Mouse (Mus musculus) cortical plate, adult 2 months (tissue): ENCODE measurements at regions not wholly inside any gene's neighbourhood (a gene's known extent, or its start where the extent isn't known, plus 50 kb on each side); places are given as distances from the start of the nearest gene placed in this dataset.

Experiments used
- H3K27ac ChIP-seq: fragments of 200-500 bp; 2 replicates; pipeline ENCODE4 v1.5.1; 2012; ENCODE audit warnings: low read length, control low read depth, inconsistent platforms; ENCODE audit not compliant: insufficient read depth
- H3K4me1 ChIP-seq: fragments of 200-500 bp; 2 replicates; pipeline ENCODE4 v1.6.1; 2011; ENCODE audit warnings: low read length; ENCODE audit not compliant: control insufficient read depth, insufficient read depth
- H3K4me3 ChIP-seq: fragments of 200-500 bp; 2 replicates; pipeline ENCODE4 v1.5.1; 2011; ENCODE audit warnings: mild to moderate bottlenecking, low read length, control low read depth; ENCODE audit not compliant: insufficient read depth
- CTCF ChIP-seq: fragments of 200-500 bp; IDR thresholded peaks from 2 replicates; pipeline ENCODE4 v1.5.1; 2011; ENCODE audit warnings: mild to moderate bottlenecking, control low read depth, low read length; ENCODE audit not compliant: insufficient read depth; ENCODE audit errors: extremely low read depth
- POLR2A ChIP-seq: fragments of 200-500 bp; IDR thresholded peaks from 2 replicates; pipeline ENCODE4 v1.6.1; 2011; ENCODE audit warnings: mild to moderate bottlenecking, low read length, control low read depth; ENCODE audit not compliant: insufficient read depth; ENCODE audit errors: extremely low read depth

DNA sequence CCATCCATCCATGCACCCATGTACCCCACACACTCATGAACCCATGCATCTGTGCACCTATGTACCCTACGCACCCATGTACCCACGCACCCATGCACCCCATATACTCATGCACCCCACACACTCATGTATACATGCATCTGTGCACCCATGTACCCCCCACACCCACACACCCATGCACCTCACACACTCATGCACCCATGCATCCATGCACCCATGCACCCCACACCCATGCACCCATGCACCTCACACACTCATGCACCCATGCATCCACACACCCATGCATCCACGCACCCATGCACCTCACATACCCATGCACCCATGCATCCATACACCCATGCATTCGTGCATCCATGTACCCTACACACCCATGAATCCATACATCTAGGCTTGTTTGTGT lies 63.6 kb downstream of the 4930564D02Rik start:
- TF ChIP-seq POLR2A, result no peak
- no peak for TF ChIP-seq CTCF

DNA sequence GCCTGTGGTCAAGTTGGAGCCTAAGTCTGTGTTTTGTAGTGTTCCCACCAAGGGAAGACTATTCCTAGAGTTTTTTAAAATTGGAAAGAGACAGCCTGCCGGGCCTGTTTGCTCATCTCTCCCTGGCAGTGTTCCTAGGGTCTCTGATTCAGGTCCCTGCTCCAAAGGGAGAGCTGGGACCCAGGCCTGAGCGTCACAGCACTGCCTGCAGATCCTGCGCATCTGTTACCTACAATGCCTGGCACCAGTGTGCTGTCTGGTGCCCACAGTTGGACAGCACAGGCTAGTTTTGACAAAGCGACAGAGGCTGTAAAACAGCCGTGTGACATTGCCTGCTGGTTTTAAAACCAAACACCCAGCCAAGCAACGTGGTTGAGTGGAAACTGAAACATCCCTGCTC lies 64.4 kb downstream of the 4930564D02Rik start:
- no peak overlapping the region for H3K27ac ChIP-seq

More for the DNA sequence above, 63.6 kb downstream of the 4930564D02Rik start:
- Histone ChIP-seq H3K27ac (no peak overlapping the region), H3K4me1 (no peaks in the 10 kb centered on the region), H3K4me3 (no peak overlapping the region)

DNA sequence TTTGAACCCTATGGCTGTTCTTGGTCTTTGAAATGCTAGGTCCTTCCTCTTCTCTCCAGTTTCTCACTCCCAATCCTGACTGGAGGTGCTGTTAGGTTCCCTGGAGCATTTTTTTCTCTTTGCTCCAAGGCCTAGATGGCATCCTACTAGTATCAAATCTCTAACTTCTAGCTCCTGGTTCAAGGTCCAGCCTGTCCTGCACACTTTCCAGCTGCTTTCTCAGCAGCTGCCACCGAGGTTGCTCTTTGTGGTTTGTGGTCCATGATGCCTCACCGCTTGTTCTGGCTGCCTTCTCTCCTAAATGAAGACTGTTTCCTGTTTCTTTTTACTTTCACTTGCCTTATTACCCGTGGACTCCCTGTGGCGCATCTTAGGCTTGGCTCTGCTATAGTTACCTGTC lies 66.4 kb downstream of the 4930564D02Rik start:
- TF ChIP-seq POLR2A (no peak), CTCF (no peak)
- H3K4me1 ChIP-seq, result no peaks in the 10 kb centered on the region
- no peak overlapping the region for H3K4me3 ChIP-seq
- no peak overlapping the region for H3K27ac ChIP-seq

More for the DNA sequence above, 64.4 kb downstream of the 4930564D02Rik start:
- Histone ChIP-seq H3K4me1 (no peaks in the 10 kb centered on the region), H3K4me3 (no peak overlapping the region)
- TF ChIP-seq CTCF, result no peak
- no peak for TF ChIP-seq POLR2A

GRCm38 (mm10) chr3:105141170-105141971 lies 74.7 kb downstream of the 4930564D02Rik start:
- no peak overlapping the region for H3K27ac ChIP-seq
- TF ChIP-seq POLR2A (no peak), CTCF (no peak)
- H3K4me1 ChIP-seq, result no peaks in the 10 kb centered on the region
- no peak overlapping the region for H3K4me3 ChIP-seq

GRCm38 (mm10) chr3:105142631-105143030 lies 76.0 kb downstream of the 4930564D02Rik start:
- TF ChIP-seq POLR2A (no peak), CTCF (no peak)
- no peak overlapping the region for H3K4me3 ChIP-seq
- no peak overlapping the region for H3K27ac ChIP-seq
- H3K4me1 ChIP-seq, result no peaks in the 10 kb centered on the region

DNA sequence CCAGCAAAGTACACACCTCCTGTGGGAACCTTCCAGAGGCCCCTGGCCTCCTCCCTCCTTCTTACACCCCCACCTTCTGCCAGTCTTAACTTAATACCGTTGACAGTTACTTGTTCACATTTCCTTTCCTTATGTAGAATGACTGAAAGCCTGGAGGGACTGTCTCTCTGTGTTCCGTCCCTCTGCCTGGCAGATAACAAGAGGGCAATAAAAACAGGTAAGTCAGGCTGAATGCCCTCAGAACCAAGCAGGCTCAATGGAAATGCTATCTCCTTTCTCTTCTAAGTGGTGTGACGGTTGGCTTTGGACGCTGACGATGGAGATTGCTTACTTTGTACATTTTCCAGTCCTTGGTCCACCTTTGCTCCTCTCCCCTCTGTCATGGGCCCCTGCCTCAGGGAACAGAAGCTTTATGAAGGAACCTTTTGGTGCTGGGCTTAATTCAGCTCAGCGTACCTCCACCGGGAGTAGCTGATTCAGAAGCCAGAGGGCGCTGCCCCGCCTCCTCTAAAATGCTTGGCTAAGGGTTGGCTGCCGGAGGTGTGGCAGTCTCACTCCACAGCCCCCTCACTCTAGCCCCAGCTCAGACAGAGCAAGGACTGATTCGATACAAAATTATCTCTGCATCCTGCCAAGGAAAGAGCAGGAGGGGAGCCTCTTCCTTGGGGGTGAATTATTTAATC lies 85.0 kb downstream of the 4930564D02Rik start:
- no peak overlapping the region for H3K27ac ChIP-seq
- TF ChIP-seq POLR2A (no peak), CTCF (peak; percentile 64)
- no peaks in the 10 kb centered on the region for H3K4me1 ChIP-seq
- H3K4me3 ChIP-seq, result no peak overlapping the region

GRCm38 (mm10) chr3:105152158-105152541 lies 85.5 kb downstream of the 4930564D02Rik start:
- Histone ChIP-seq H3K27ac (no peak overlapping the region), H3K4me1 (no peaks in the 10 kb centered on the region), H3K4me3 (no peak overlapping the region)
- TF ChIP-seq CTCF, result no peak
- TF ChIP-seq POLR2A, result no peak

DNA sequence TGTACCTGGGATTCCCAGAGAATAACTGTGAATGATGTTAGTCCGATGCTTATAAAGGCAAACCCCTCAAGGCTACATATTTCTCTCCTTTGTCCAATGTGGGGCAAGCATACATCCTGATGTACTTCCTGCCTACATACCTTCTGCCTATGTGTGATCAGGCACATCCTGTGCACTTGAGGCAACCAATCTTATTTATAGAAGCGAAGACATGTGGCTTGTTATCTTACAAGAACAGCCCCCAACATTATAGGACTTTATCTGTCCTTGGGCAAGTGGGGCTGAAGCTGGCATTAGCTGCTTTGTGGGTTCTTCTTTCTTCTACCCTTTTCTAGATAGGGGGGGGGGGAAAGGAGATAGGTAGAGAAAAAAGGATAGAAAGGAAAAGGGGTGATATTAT lies 91.7 kb downstream of the 4930564D02Rik start:
- TF ChIP-seq CTCF, result no peak

DNA sequence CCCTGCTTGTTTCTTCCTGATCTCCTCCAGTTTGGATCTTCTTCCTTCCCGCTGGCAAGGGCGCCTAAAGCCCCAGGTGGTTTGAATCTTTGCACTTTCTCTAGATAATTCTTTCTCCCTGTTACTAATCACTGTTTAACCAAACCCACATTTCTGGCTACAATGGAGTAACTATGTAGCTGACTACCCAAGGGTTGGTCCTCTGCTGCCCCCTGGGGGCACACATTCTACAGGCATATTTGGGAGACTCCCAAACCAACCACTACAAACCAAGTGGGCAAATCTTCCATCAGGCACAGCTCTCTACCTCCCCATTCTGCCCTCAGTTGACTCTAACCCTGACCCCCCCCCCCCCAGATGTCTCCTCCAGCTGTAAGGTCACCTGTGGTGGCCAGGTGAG lies 98.7 kb downstream of the 4930564D02Rik start:
- TF ChIP-seq CTCF (peak; percentile 66), POLR2A (no peak)
- Histone ChIP-seq H3K4me1 (no peaks in the 10 kb centered on the region), H3K4me3 (no peak overlapping the region), H3K27ac (no peak overlapping the region)

More for the DNA sequence above, 91.7 kb downstream of the 4930564D02Rik start:
- Histone ChIP-seq H3K4me1 (no peaks in the 10 kb centered on the region), H3K27ac (no peak overlapping the region), H3K4me3 (no peak overlapping the region)

DNA sequence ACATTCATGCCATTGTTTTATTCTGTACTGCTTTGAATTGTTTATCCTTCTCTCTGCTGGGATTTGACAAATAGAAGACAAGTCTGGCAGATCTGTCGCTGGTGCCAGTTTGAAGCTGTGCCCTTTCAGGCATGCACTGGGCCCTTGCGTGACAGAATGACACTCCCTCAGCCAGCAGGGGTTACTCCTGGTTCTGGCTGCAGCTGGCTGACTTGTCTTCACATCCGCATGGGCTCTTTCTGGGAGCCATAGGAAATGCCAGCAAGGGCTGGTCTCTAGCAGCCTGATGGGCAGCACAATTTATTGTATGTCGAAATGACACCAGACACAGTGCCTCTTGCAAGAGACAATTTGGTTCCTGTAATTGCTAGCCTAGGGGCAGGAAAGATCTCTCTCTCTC lies 102.5 kb downstream of the 4930564D02Rik start:
- H3K4me1 ChIP-seq, result no peaks in the 10 kb centered on the region
- no peak overlapping the region for H3K27ac ChIP-seq
- TF ChIP-seq POLR2A, result no peak
- TF ChIP-seq CTCF, result no peak
- H3K4me3 ChIP-seq, result no peak overlapping the region

DNA sequence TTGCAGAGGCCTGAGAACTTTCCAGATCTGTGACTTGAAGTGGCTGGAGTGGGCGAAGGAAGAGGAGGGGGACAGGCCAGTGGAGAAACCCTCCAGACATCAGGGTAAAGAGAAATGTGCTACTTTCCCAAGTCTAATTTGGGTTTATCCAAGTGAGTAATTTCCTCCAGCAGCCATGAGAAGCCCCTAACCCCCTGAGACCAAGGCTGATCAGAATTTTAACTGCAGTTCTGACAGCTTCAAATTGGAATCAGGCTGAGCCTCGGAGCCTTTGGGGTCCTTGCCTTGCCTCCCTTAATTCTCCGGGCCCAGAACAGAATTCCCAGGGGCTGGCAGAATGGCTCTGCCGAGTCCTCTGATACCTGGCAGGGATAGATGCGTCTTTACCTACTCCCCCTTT lies 104.9 kb downstream of the 4930564D02Rik start:
- Histone ChIP-seq H3K4me1 (no peaks in the 10 kb centered on the region), H3K27ac (no peak overlapping the region), H3K4me3 (no peak overlapping the region)
- TF ChIP-seq CTCF (no peak), POLR2A (no peak)
